Mouse (Mus musculus) thymus, adult 2 months (tissue): ENCODE results near the gene Cacna1c. TPM values are rescaled to one million over a fixed set of nuclear protein-coding genes. Genes with fewer than 3 reads are reported as not detected.

Experiments
- DNase-seq: peaks from one replicate; pipeline ENCODE4 v3.0.0; 2021
- H3K27ac ChIP-seq: fragments of 200-500 bp; 2 replicates; pipeline ENCODE4 v1.5.1; 2012; ENCODE audit warnings: low read length, control low read depth; ENCODE audit not compliant: control insufficient read depth, insufficient read depth
- H3K27me3 ChIP-seq: fragments of 200-500 bp; 2 replicates; pipeline ENCODE4 v1.6.1; 2012; ENCODE audit warnings: mild to moderate bottlenecking, low read length, moderate library complexity, mixed read lengths; ENCODE audit not compliant: control insufficient read depth, insufficient read depth
- H3K36me3 ChIP-seq: fragments of 200-500 bp; 2 replicates; pipeline ENCODE4 v1.6.1; 2012; ENCODE audit warnings: mild to moderate bottlenecking, low read length, moderate library complexity; ENCODE audit not compliant: control insufficient read depth, insufficient read depth
- H3K4me1 ChIP-seq: fragments of 200-500 bp; replicated peaks from 2 replicates; pipeline ENCODE4 v1.6.1; 2012; ENCODE audit warnings: low read length; ENCODE audit not compliant: control insufficient read depth, insufficient read depth
- H3K4me3 ChIP-seq: fragments of 200-500 bp; 2 replicates; pipeline ENCODE4 v1.5.1; 2012; ENCODE audit warnings: mild to moderate bottlenecking, low read length, control low read depth, moderate library complexity; ENCODE audit not compliant: control insufficient read depth, insufficient read depth
- CTCF ChIP-seq: fragments of 200-500 bp; IDR thresholded peaks from 2 replicates; pipeline ENCODE4 v1.5.1; 2012; ENCODE audit warnings: mild to moderate bottlenecking, control low read depth, low read length, moderate library complexity, borderline replicate concordance; ENCODE audit not compliant: control insufficient read depth, poor library complexity, insufficient read depth; ENCODE audit errors: extremely low read depth
- POLR2A ChIP-seq: fragments of 200-500 bp; IDR thresholded peaks from 2 replicates; pipeline ENCODE4 v1.6.1; 2012; ENCODE audit warnings: mild to moderate bottlenecking, low read length, control low read depth, moderate library complexity; ENCODE audit not compliant: control insufficient read depth, poor library complexity, insufficient read depth; ENCODE audit errors: extremely low read depth
- WGBS: fragments of 180-500 bp; shearing (Covaris S2); methylation state at CpG from one replicate; pipeline ENCODE4 v1.1.7; 2018; 5-methylcytosine and 5-hydroxymethylcytosine counted together
- polyA plus RNA-seq: library from polyadenylated mRNA; depleted of rRNA; stranded (reverse); fragments of >200 nt; gene quantifications from 2 replicates; pipeline ENCODE4 v1.2.3, GENCODE M21; 2012

The Cacna1c gene
- polyA plus RNA-seq, 1 experiment = 4.8 TPM

- no peak overlapping the region for H3K4me3 ChIP-seq
- H3K27ac ChIP-seq = no peak overlapping the region
- no peaks in the 10 kb centered on the region for H3K4me1 ChIP-seq
- no peaks in the 10 kb centered on the region for H3K36me3 ChIP-seq
- DNase-seq = no peak
- TF ChIP-seq POLR2A (no peak), CTCF (no peak)
- WGBS = 94% methylated on average over 6 of the region's 6 CpGs
- no peaks in the 10 kb centered on the region for H3K27me3 ChIP-seq
These were observed 119.0 kb downstream of the Cacna1c start for GRCm38 (mm10) chr6:119077231-119077630.

- TF ChIP-seq POLR2A = no peak
- TF ChIP-seq CTCF = no peak
- WGBS = 90% methylated on average over 14 of the region's 14 CpGs
- Histone ChIP-seq H3K4me1 (no peaks in the 10 kb centered on the region), H3K4me3 (no peak overlapping the region), H3K27ac (no peak overlapping the region), H3K27me3 (no peaks in the 10 kb centered on the region), H3K36me3 (no peaks in the 10 kb centered on the region)
- DNase-seq = no peak
These were observed 122.7 kb downstream of the Cacna1c start for GRCm38 (mm10) chr6:119073419-119074071.

GRCm38 (mm10) chr6:119072772-119073171 lies 123.4 kb downstream of the Cacna1c start:
- 79% methylated on average over 7 of the region's 7 CpGs for WGBS
- DNase-seq = no peak
- no peak for TF ChIP-seq POLR2A
- TF ChIP-seq CTCF = no peak
- H3K27ac ChIP-seq = no peak overlapping the region
- no peak overlapping the region for H3K4me3 ChIP-seq
- H3K4me1 ChIP-seq = no peaks in the 10 kb centered on the region
- no peaks in the 10 kb centered on the region for H3K36me3 ChIP-seq
- H3K27me3 ChIP-seq = no peaks in the 10 kb centered on the region

GRCm38 (mm10) chr6:119070771-119071170 lies 125.4 kb downstream of the Cacna1c start:
- Histone ChIP-seq H3K27me3 (no peaks in the 10 kb centered on the region), H3K4me3 (no peak overlapping the region), H3K4me1 (no peaks in the 10 kb centered on the region), H3K27ac (no peak overlapping the region), H3K36me3 (no peaks in the 10 kb centered on the region)
- 91% methylated on average over 4 of the region's 4 CpGs for WGBS
- TF ChIP-seq CTCF (no peak), POLR2A (no peak)
- no peak for DNase-seq

- H3K4me1 ChIP-seq = no peaks in the 10 kb centered on the region
- no peak overlapping the region for H3K27ac ChIP-seq
- DNase-seq = no peak
- WGBS = 97% methylated on average over 3 of the region's 3 CpGs
- no peaks in the 10 kb centered on the region for H3K27me3 ChIP-seq
- TF ChIP-seq CTCF (no peak), POLR2A (no peak)
- H3K4me3 ChIP-seq = no peak overlapping the region
- no peaks in the 10 kb centered on the region for H3K36me3 ChIP-seq
These were observed 125.9 kb downstream of the Cacna1c start for GRCm38 (mm10) chr6:119070351-119070750.

- no peak for DNase-seq
- H3K27ac ChIP-seq = no peak overlapping the region
- no peak overlapping the region for H3K4me3 ChIP-seq
- H3K4me1 ChIP-seq = no peaks in the 10 kb centered on the region
- WGBS = 90% methylated on average over 5 of the region's 5 CpGs
- H3K36me3 ChIP-seq = no peaks in the 10 kb centered on the region
- TF ChIP-seq CTCF (no peak), POLR2A (no peak)
- H3K27me3 ChIP-seq = no peaks in the 10 kb centered on the region
These were observed 127.1 kb downstream of the Cacna1c start for GRCm38 (mm10) chr6:119069145-119069544.

- Histone ChIP-seq H3K4me1 (no peaks in the 10 kb centered on the region), H3K27me3 (no peaks in the 10 kb centered on the region), H3K4me3 (no peak overlapping the region), H3K36me3 (no peaks in the 10 kb centered on the region), H3K27ac (no peak overlapping the region)
- no peak for DNase-seq
- TF ChIP-seq POLR2A = no peak
- 69% methylated on average over 4 of the region's 4 CpGs for WGBS
These were observed 127.6 kb downstream of the Cacna1c start for GRCm38 (mm10) chr6:119068650-119069049.
